Mouse (Mus musculus) cerebellum, postnatal 14 days (tissue): ENCODE data around the gene Ssxb9.
"Not testable (repeated sequence)": the region's sequence is repeated elsewhere in the genome, so short reads cannot be mapped to it uniquely, and the experiment has no call there.

Experiments
- DNase-seq, 2 experiments: peaks; one replicate each; pipeline ENCODE4 v3.0.0; 2021; ENCODE audit warnings: mixed read lengths in 2 of 2

Ssxb9 gene

DNA sequence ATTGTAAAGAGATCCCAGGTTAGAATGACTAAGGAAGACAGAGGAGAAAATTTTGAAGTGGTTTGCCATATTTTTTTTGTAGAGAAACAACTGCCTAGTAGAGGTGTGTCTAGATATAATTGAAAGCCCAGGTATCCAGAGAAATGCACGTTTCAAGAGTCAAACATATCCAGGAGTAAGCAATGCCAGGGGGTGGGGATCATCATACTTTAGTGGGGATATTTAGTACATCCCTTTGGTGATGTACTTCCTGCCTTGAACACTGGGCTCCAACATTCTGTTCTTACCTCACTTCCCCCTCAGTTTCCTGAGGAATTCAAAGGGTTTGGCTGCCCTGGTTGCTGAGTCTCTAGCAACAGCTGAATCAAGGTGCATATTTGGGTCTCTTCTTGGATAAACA is at the start of gene Ssxb9:
Ssxb9 (plus strand) TSS at position 301 of the 400 bp plus-strand sequence.
- not testable (repeated sequence) for DNase-seq

DNA sequence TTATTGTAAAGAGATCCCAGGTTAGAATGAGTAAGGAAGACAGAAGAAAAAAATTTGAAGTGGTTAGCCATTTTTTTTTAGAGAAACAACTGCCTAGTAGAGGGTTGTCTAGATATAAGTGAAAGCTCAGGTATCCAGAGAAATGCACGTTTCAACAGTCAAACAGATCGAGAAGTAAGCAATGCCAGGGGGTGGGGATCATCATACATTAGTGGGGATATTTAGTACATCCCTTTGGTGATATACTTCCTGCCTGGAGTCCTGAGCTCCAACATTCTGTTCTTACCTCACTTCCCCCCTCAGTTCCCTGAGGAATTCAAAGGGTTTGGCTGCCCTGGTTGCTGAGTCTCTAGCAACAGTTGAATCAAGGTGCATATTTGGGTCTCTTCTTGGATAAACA is 39.7 kb upstream of the Ssxb9 start, which contains the start of gene Ssxb10:
Ssxb10 (plus strand) TSS at position 301 of the 400 bp plus-strand sequence.
- DNase-seq = no peak

DNA sequence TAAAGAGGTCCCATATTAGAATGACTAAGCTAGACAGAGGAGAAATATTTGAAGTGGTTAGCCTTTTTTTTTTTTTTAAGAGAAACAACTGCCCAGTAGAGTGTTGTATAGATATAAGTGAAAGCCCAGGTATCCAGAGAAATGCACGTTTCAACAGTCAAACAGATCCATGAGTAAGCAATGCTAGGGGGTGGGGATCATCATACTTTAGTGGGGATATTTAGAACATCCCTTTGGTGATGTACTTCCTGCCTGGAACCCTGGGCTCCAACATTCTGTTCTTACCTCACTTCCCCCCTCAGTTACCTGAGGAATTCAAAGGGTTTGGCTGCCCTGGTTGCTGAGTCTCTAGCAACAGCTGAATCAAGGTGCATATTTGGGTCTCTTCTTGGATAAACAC is 46.2 kb downstream of the Ssxb9 start, which contains the start of gene Ssxb1:
Ssxb1 (plus strand) TSS at position 301 of the 400 bp plus-strand sequence.
- not testable (repeated sequence) for DNase-seq
